Mouse (Mus musculus): ENCODE results near the gene Map4k2. TPM values are rescaled to one million over a fixed set of nuclear protein-coding genes. Genes with fewer than 3 reads are reported as not detected.

Map4k2 gene
- polyA plus RNA-seq, 1 experiment from 2014 or later: 4.3 TPM

GRCm38 (mm10) chr19:6335458-6335827 lies 5.5 kb upstream of the Map4k2 start:
- Histone ChIP-seq H3K36me3 (ENCODE audit: control insufficient read depth, insufficient read depth) (peaks cover 33% of the 10 kb centered on the region), H3K9me3 (ENCODE audit: control insufficient read depth) (no peaks in the 10 kb centered on the region), H3K9ac (ENCODE audit: low read depth, low read length) (peak overlapping the region; percentile 67), H3K27me3 (replicated peaks; ENCODE audit: control insufficient read depth, insufficient read depth, low read length) (no peaks in the 10 kb centered on the region), H3K27ac (ENCODE audit: low read depth, low read length) (peak overlapping the region; percentile 57; the same call in 1 of the 2 replicates), H3K4me2 (replicated peaks; ENCODE audit: low read depth) (peak overlapping the region; percentile 87), H3K4me1 (replicated peaks; ENCODE audit: control insufficient read depth, insufficient read depth, low read length) (no peaks in the 10 kb centered on the region), H3K4me3 (ENCODE audit: low read depth, low read length) (peak overlapping the region; percentile 81)
- ATAC-seq: 0 out of 2 replicates have a peak, but pooled peaks have one; percentile 19
- under 1% methylated on average over 24 of the region's 25 CpGs for WGBS
- peak; percentile 30; the same call in 1 of the 2 replicates for TF ChIP-seq CTCF (IDR thresholded peaks at IDR 0.05; ENCODE audit: low read depth)

- Histone ChIP-seq H3K27ac (ENCODE audit: low read depth, low read length) (no peak overlapping the region), H3K36me3 (ENCODE audit: control insufficient read depth, insufficient read depth) (peaks cover 33% of the 10 kb centered on the region), H3K4me3 (ENCODE audit: low read depth, low read length) (no peak overlapping the region), H3K4me2 (replicated peaks; ENCODE audit: low read depth) (peak overlapping the region; percentile 87), H3K27me3 (replicated peaks; ENCODE audit: control insufficient read depth, insufficient read depth, low read length) (no peaks in the 10 kb centered on the region), H3K9me3 (ENCODE audit: control insufficient read depth) (no peaks in the 10 kb centered on the region), H3K4me1 (replicated peaks; ENCODE audit: control insufficient read depth, insufficient read depth, low read length) (no peaks in the 10 kb centered on the region), H3K9ac (ENCODE audit: low read depth, low read length) (no peak overlapping the region)
- 89% methylated on average over 10 of the region's 10 CpGs for WGBS
- no peak for TF ChIP-seq CTCF (IDR thresholded peaks at IDR 0.05; ENCODE audit: low read depth)
- ATAC-seq: no peak
These were observed 4.0 kb upstream of the Map4k2 start for GRCm38 (mm10) chr19:6336920-6337319.

- Histone ChIP-seq H3K4me1 (replicated peaks; ENCODE audit: control insufficient read depth, insufficient read depth, low read length) (no peaks in the 10 kb centered on the region), H3K9me3 (ENCODE audit: control insufficient read depth) (no peaks in the 10 kb centered on the region), H3K27ac (ENCODE audit: low read depth, low read length) (no peak overlapping the region), H3K9ac (ENCODE audit: low read depth, low read length) (no peak overlapping the region), H3K27me3 (replicated peaks; ENCODE audit: control insufficient read depth, insufficient read depth, low read length) (no peaks in the 10 kb centered on the region), H3K4me2 (replicated peaks; ENCODE audit: low read depth) (no peak overlapping the region), H3K36me3 (ENCODE audit: control insufficient read depth, insufficient read depth) (peaks cover 34% of the 10 kb centered on the region), H3K4me3 (ENCODE audit: low read depth, low read length) (no peak overlapping the region)
- no peak for TF ChIP-seq CTCF (IDR thresholded peaks at IDR 0.05; ENCODE audit: low read depth)
- ATAC-seq: no peak
- 95% methylated on average over 7 of the region's 7 CpGs for WGBS
These were observed 2.8 kb upstream of the Map4k2 start for GRCm38 (mm10) chr19:6338171-6338570.

GRCm38 (mm10) chr19:6338716-6339115 lies 2.2 kb upstream of the Map4k2 start:
- Histone ChIP-seq H3K4me2 (replicated peaks; ENCODE audit: low read depth) (no peak overlapping the region), H3K4me3 (ENCODE audit: low read depth, low read length) (no peak overlapping the region), H3K27me3 (replicated peaks; ENCODE audit: control insufficient read depth, insufficient read depth, low read length) (no peaks in the 10 kb centered on the region), H3K27ac (ENCODE audit: low read depth, low read length) (no peak overlapping the region), H3K36me3 (ENCODE audit: control insufficient read depth, insufficient read depth) (peaks cover 37% of the 10 kb centered on the region), H3K9me3 (ENCODE audit: control insufficient read depth) (no peaks in the 10 kb centered on the region), H3K9ac (ENCODE audit: low read depth, low read length) (no peak overlapping the region), H3K4me1 (replicated peaks; ENCODE audit: control insufficient read depth, insufficient read depth, low read length) (no peaks in the 10 kb centered on the region)
- no peak for TF ChIP-seq CTCF (IDR thresholded peaks at IDR 0.05; ENCODE audit: low read depth)
- WGBS: 94% methylated on average over 11 of the region's 11 CpGs
- ATAC-seq: no peak

- no peaks in the 10 kb centered on the region for H3K4me1 ChIP-seq (replicated peaks; ENCODE audit: control insufficient read depth, insufficient read depth, low read length)
- no peaks in the 10 kb centered on the region for H3K27me3 ChIP-seq (replicated peaks; ENCODE audit: control insufficient read depth, insufficient read depth, low read length)
- TF ChIP-seq CTCF (IDR thresholded peaks at IDR 0.05; ENCODE audit: low read depth): no peak
- H3K36me3 ChIP-seq (ENCODE audit: control insufficient read depth, insufficient read depth): peaks cover 41% of the 10 kb centered on the region
- no peak overlapping the region for H3K4me3 ChIP-seq (ENCODE audit: low read depth, low read length)
- no peak for ATAC-seq
- no peak overlapping the region for H3K4me2 ChIP-seq (replicated peaks; ENCODE audit: low read depth)
- no peak overlapping the region for H3K9ac ChIP-seq (ENCODE audit: low read depth, low read length)
- no peaks in the 10 kb centered on the region for H3K9me3 ChIP-seq (ENCODE audit: control insufficient read depth)
- 92% methylated on average over 6 of the region's 6 CpGs for WGBS
- no peak overlapping the region for H3K27ac ChIP-seq (ENCODE audit: low read depth, low read length)
These were observed 1.7 kb upstream of the Map4k2 start for GRCm38 (mm10) chr19:6339191-6339590.

GRCm38 (mm10) chr19:6339890-6340504 lies 938 bp upstream of the Map4k2 start:
- H3K36me3 ChIP-seq (ENCODE audit: control insufficient read depth, insufficient read depth): peaks cover 44% of the 10 kb centered on the region
- peak overlapping the region; percentile 100 for H3K4me2 ChIP-seq (replicated peaks; ENCODE audit: low read depth)
- H3K9me3 ChIP-seq (ENCODE audit: control insufficient read depth): no peaks in the 10 kb centered on the region
- 61% methylated on average over 15 of the region's 15 CpGs for WGBS
- 0 out of 2 replicates have a peak overlapping the region, but pooled peaks have one; percentile 21 for H3K27ac ChIP-seq (ENCODE audit: low read depth, low read length)
- TF ChIP-seq CTCF (IDR thresholded peaks at IDR 0.05; ENCODE audit: low read depth): peak; percentile 57
- no peaks in the 10 kb centered on the region for H3K27me3 ChIP-seq (replicated peaks; ENCODE audit: control insufficient read depth, insufficient read depth, low read length)
- no peak overlapping the region for H3K9ac ChIP-seq (ENCODE audit: low read depth, low read length)
- H3K4me1 ChIP-seq (replicated peaks; ENCODE audit: control insufficient read depth, insufficient read depth, low read length): no peaks in the 10 kb centered on the region
- ATAC-seq: no peak; the same call in 1 of the 2 replicates
- no peak overlapping the region for H3K4me3 ChIP-seq (ENCODE audit: low read depth, low read length)
